Mouse (Mus musculus) MEL (cell line): ENCODE measurements at regions not wholly inside any gene's neighbourhood (a gene's known extent, or its start where the extent isn't known, plus 50 kb on each side); places are given as distances from the start of the nearest gene placed in this dataset.

Experiments
- DNase-seq: peaks from one replicate; pipeline ENCODE4 v3.0.0; 2011; ENCODE audit warnings: low read depth, low spot score
- H3K27ac ChIP-seq: 2 replicates; pipeline ENCODE4 v1.5.1; 2012; ENCODE audit warnings: low read depth, mild to moderate bottlenecking, control low read depth, low read length, moderate library complexity; ENCODE audit not compliant: control insufficient read depth
- H3K27me3 ChIP-seq, 2 experiments: fragments of 150-350 bp in 1 of 2; sonication (generic) in 1 of 2; 2 replicates each; pipeline ENCODE4 v1.6.1; 2012; ENCODE audit warnings: low read length in 2 of 2, mild to moderate bottlenecking in 2 of 2, improper control_type of control experiment in 1 of 2, moderate library complexity in 1 of 2; ENCODE audit not compliant: insufficient read depth in 2 of 2, control insufficient read depth in 1 of 2
- H3K36me3 ChIP-seq, 2 experiments: 2 replicates each; pipeline ENCODE4 v1.6.1; 2012 to 2014; ENCODE audit warnings: low read length in 2 of 2, improper control_type of control experiment in 1 of 2, inconsistent platforms in 1 of 2, mild to moderate bottlenecking in 1 of 2; ENCODE audit not compliant: insufficient read depth in 2 of 2, control insufficient read depth in 1 of 2
- H3K4me1 ChIP-seq, 2 experiments: fragments of 150-350 bp in 1 of 2; sonication (generic) in 1 of 2; 2 replicates each; pipeline ENCODE4 v1.6.1; 2012; ENCODE audit warnings: low read length in 2 of 2, improper control_type of control experiment in 1 of 2, mild to moderate bottlenecking in 1 of 2; ENCODE audit not compliant: insufficient read depth in 2 of 2, control insufficient read depth in 1 of 2
- H3K4me3 ChIP-seq, 2 experiments: fragments of 150-350 bp in 1 of 2; sonication (generic) in 1 of 2; 2 replicates each; pipeline ENCODE4 v1.5.1; 2012; ENCODE audit warnings: low read depth in 2 of 2, low read length in 2 of 2, mild to moderate bottlenecking in 2 of 2, moderate library complexity in 2 of 2, control low read depth in 1 of 2, improper control_type of control experiment in 1 of 2; ENCODE audit not compliant: control insufficient read depth in 1 of 2, insufficient read depth in 1 of 2
- H3K79me2 ChIP-seq: 2 replicates; pipeline ENCODE4 v1.6.1; 2012; ENCODE audit warnings: mild to moderate bottlenecking, low read length, moderate library complexity; ENCODE audit not compliant: control insufficient read depth, poor library complexity, insufficient read depth
- H3K9ac ChIP-seq: 2 replicates; pipeline ENCODE4 v1.6.1; 2012; ENCODE audit warnings: low read depth, mild to moderate bottlenecking, control low read depth, low read length, moderate library complexity; ENCODE audit not compliant: control insufficient read depth, poor library complexity, severe bottlenecking
- H3K9me3 ChIP-seq: fragments of 150-350 bp; sonication (generic); replicated peaks from 2 replicates; pipeline ENCODE4 v1.6.1; 2012; ENCODE audit warnings: mild to moderate bottlenecking, low read length, improper control_type of control experiment, moderate library complexity; ENCODE audit not compliant: insufficient read depth
- CHD2 ChIP-seq: IDR thresholded peaks from 2 replicates; pipeline ENCODE4 v1.6.1; 2011; ENCODE audit warnings: low read length, improper control_type of control experiment
- E2F4 ChIP-seq: IDR thresholded peaks from 2 replicates; pipeline ENCODE4 v1.6.1; 2011; ENCODE audit warnings: low read depth, low read length, improper control_type of control experiment, borderline replicate concordance
- EP300 ChIP-seq, 2 experiments: IDR thresholded peaks; 2 replicates each; pipeline ENCODE4 v1.6.1; 2011; ENCODE audit warnings: improper control_type of control experiment in 2 of 2, low read length in 2 of 2, low read depth in 1 of 2, mild to moderate bottlenecking in 1 of 2
- GATA1 ChIP-seq: IDR thresholded peaks from 2 replicates; pipeline ENCODE4 v1.6.1; 2011; ENCODE audit warnings: low read depth, low read length, improper control_type of control experiment
- HCFC1 ChIP-seq: IDR thresholded peaks from 2 replicates; pipeline ENCODE4 v1.6.1; 2012; ENCODE audit warnings: low read depth, mild to moderate bottlenecking, inconsistent platforms, low read length, improper control_type of control experiment, moderate library complexity
- JUND ChIP-seq: IDR thresholded peaks from 2 replicates; pipeline ENCODE4 v1.6.1; 2011; ENCODE audit warnings: low read depth, mild to moderate bottlenecking, improper control_type of control experiment, low read length
- KAT2A ChIP-seq: conservative IDR thresholded peaks from 2 replicates; pipeline ENCODE4 v1.6.1; 2012; ENCODE audit warnings: low read depth, low read length, improper control_type of control experiment, inconsistent platforms
- MEF2A ChIP-seq: IDR thresholded peaks from 2 replicates; pipeline ENCODE4 v1.6.1; 2014; ENCODE audit warnings: low read depth, mild to moderate bottlenecking, inconsistent platforms, low read length, improper control_type of control experiment; ENCODE audit not compliant: poor library complexity, insufficient replicate concordance, severe bottlenecking; ENCODE audit errors: extremely low read depth
- MYC ChIP-seq: IDR thresholded peaks from 2 replicates; pipeline ENCODE4 v1.6.1; 2011; ENCODE audit warnings: low read depth, mild to moderate bottlenecking, low read length, improper control_type of control experiment, moderate library complexity
- NRF1 ChIP-seq: IDR thresholded peaks from 2 replicates; pipeline ENCODE4 v1.6.1; 2014; ENCODE audit warnings: low read depth, mild to moderate bottlenecking, inconsistent platforms, low read length, improper control_type of control experiment, moderate library complexity; ENCODE audit not compliant: poor library complexity, insufficient read depth, severe bottlenecking
- TAL1 ChIP-seq: IDR thresholded peaks from 2 replicates; pipeline ENCODE4 v1.6.1; 2012; ENCODE audit warnings: mild to moderate bottlenecking, inconsistent platforms, low read length, moderate library complexity, mixed read lengths
- TBP ChIP-seq: IDR thresholded peaks from 2 replicates; pipeline ENCODE4 v1.8.0; 2011; ENCODE audit warnings: low read depth, low read length, improper control_type of control experiment
- UBTF ChIP-seq: IDR thresholded peaks from 2 replicates; pipeline ENCODE4 v1.6.1; 2012; ENCODE audit warnings: low read depth, mild to moderate bottlenecking, inconsistent platforms, low read length, improper control_type of control experiment, moderate library complexity, borderline replicate concordance; ENCODE audit not compliant: insufficient read depth
- USF1 ChIP-seq: IDR thresholded peaks from 2 replicates; pipeline ENCODE4 v1.6.1; 2014; ENCODE audit warnings: low read depth, mild to moderate bottlenecking, inconsistent platforms, low read length, improper control_type of control experiment, moderate library complexity
- USF2 ChIP-seq, 2 experiments: IDR thresholded peaks; 2 replicates each; pipeline ENCODE4 v1.6.1; 2011 to 2012; ENCODE audit warnings: improper control_type of control experiment in 2 of 2, low read length in 2 of 2, borderline replicate concordance in 1 of 2, inconsistent platforms in 1 of 2, low read depth in 1 of 2, mild to moderate bottlenecking in 1 of 2; ENCODE audit not compliant: insufficient read depth in 1 of 2
- ZC3H11A ChIP-seq: IDR thresholded peaks from 2 replicates; pipeline ENCODE4 v1.6.1; 2012; ENCODE audit warnings: low read depth, mild to moderate bottlenecking, inconsistent platforms, low read length, improper control_type of control experiment
- ZMIZ1 ChIP-seq: IDR thresholded peaks from 2 replicates; pipeline ENCODE4 v1.6.1; 2012; ENCODE audit warnings: low read depth, mild to moderate bottlenecking, inconsistent platforms, low read length, improper control_type of control experiment, moderate library complexity

DNA sequence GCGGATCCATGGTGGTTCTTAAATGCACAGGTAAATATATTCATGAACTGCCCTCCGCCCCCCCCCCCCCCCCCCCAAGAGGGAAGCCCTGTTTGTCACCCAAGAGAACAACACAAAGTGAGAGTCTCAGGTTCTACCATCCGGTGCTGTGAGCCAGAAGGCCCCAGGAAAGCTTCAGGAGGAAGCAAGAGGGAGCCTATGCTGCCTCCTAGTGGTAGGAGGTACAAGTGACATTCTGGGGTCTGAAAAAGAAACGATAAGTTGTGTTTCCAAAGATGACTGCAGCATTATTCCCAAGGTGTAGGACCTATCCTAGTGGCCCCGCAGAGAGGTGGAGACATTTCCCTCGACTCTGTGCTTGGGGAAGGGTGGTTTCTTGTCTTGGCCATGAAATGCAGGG, 109.7 kb upstream of the Kazn start:
- DNase-seq = no peak
- Histone ChIP-seq H3K9ac (no peak overlapping the region), H3K27ac (no peak overlapping the region), H3K4me3 (no peak overlapping the region), H3K27me3 (no peaks in the 10 kb centered on the region), H3K9me3 (no peaks in the 10 kb centered on the region), H3K36me3 (no peaks in the 10 kb centered on the region), H3K79me2 (no peaks in the 10 kb centered on the region), H3K4me1 (no peaks in the 10 kb centered on the region)
- TF ChIP-seq TAL1 (no peak), E2F4 (no peak), UBTF (no peak), HCFC1 (no peak), CHD2 (no peak), GATA1 (no peak), TBP (no peak)

DNA sequence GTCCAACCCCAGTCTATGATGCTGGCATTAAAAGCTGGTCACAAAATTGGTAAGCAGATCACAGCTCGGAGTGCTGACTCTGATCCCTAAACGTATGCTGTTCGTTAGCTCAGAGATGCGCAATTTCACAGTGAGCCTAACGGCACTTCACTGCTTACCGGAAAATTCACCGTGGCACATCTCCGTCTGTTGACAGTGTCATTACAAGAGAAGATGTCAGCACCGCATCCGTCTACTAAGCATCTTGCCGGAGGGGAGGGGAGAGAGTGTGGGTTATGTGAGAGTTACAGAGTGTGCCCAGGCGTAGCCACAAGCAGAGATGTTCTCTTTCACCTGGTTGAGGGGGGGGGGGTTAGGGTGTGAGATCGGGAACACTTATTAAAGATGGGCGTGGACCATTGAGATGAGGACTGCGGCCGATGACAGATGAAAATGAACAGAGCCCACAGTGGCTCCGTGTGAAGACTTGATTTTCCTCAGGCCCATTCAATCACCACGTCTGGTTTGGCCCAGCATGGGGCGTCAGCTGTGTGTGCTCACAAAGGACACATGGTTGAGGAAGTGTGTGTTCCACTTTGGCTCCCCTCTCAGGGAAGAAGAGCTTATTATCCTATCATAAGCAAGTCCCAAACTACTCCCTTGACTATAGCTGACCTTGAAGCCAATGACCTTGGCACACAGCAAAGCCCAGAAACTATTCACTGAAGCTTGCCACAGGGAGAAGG, 103.4 kb upstream of the Kazn start:
- no peak for TF ChIP-seq GATA1
- DNase-seq = no peak
- no peak overlapping the region for H3K4me3 ChIP-seq
- H3K36me3 ChIP-seq = no peaks in the 10 kb centered on the region
- H3K79me2 ChIP-seq = no peaks in the 10 kb centered on the region
- no peak overlapping the region for H3K9ac ChIP-seq
- no peaks in the 10 kb centered on the region for H3K9me3 ChIP-seq
- H3K27me3 ChIP-seq = no peaks in the 10 kb centered on the region
- H3K4me1 ChIP-seq = no peaks in the 10 kb centered on the region
- no peak overlapping the region for H3K27ac ChIP-seq

DNA sequence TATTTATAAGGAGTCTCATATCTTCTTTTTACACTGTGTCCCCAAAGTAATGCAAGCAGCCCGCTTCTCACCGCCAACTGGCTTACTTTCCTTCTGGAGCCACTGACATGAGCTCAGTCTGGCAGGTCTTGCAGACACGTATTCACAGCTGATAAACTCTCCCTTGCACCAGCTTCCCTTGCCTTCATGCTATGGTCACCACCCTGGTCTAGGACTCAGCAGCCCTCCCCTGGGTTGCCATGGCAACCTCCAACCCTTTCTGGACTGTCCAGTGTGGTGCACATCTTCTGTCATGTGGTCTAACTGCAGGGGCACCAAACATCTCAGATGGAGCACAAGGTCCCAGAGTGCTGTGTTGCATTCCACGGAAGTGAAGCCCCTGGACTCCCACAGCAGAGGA, 102.1 kb upstream of the Kazn start:
- Histone ChIP-seq H3K36me3 (no peaks in the 10 kb centered on the region), H3K9ac (no peak overlapping the region), H3K4me1 (no peaks in the 10 kb centered on the region), H3K79me2 (no peaks in the 10 kb centered on the region), H3K27me3 (no peaks in the 10 kb centered on the region), H3K27ac (no peak overlapping the region), H3K4me3 (no peak overlapping the region), H3K9me3 (no peaks in the 10 kb centered on the region)
- DNase-seq = no peak
- TF ChIP-seq EP300 (IDR thresholded peaks at IDR 0.05; ENCODE audit: low read depth in 1 of 2, low read length in 2 of 2) = no peak
- TF ChIP-seq USF1 = no peak
- no peak for TF ChIP-seq NRF1
- no peak for TF ChIP-seq USF2 (IDR thresholded peaks at IDR 0.05; ENCODE audit: borderline replicate concordance in 1 of 2, insufficient read depth in 1 of 2, low read depth in 1 of 2, low read length in 2 of 2)
- TF ChIP-seq E2F4 = no peak
- TF ChIP-seq KAT2A = no peak
- TF ChIP-seq GATA1 = no peak
- no peak for TF ChIP-seq UBTF
- no peak for TF ChIP-seq ZMIZ1
- TF ChIP-seq MYC = no peak
- TF ChIP-seq MEF2A = no peak
- no peak for TF ChIP-seq HCFC1
- no peak for TF ChIP-seq ZC3H11A
- TF ChIP-seq CHD2 = no peak
- no peak for TF ChIP-seq JUND
